Mouse (Mus musculus): ENCODE measurements around the gene Tet1.
A peak's percentile ranks its signal among the peaks of the same experiment; 100 is the strongest.

Gene Tet1

GRCm38 (mm10) chr10:62891025-62891424 lies 17.8 kb downstream of the Tet1 start:
- DNase-seq (ENCODE audit: low spot score) = no peak

- peak; percentile 33 for DNase-seq (ENCODE audit: low spot score)
These were observed 21.8 kb downstream of the Tet1 start for GRCm38 (mm10) chr10:62886799-62887591.

DNA sequence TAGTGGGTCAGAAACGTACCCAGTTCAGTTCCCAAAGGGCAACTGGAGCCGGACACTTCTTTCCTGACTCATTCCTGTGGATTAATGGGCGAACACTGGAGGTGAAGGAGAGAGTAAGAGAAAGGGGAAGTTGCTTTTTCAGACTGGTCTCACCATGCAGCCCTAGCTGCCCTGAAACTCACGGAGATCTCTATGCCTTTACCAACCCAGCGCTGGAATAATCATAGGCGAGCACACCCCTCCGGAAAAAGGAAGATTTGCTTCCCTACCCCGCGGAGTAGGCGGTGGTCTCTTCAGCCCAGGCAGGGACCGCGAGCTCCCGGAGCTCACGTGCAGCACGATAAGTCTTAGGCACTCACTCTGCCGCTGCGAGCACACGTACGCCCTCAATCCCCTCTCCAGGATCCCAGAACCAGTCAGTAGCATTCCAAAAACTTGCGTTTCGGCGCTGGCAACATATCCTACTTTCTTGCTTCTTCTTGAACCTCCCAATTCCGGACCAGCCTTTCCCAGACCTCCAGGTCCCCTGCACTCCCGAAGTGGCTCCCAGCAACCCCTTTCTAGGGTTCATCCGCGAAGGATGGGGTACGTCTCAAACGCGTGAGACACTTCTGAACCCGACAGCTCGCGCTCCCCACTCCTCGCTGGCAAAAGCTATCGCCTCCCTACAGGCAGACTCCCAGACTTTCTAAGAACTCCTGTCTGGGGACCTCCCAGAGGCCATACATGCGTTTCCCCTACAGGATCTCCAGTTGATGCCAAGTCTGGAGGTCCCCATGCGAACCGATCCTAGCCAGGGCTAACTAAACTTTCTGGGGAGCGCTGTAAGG lies 22.6 kb downstream of the Tet1 start:
- DNase-seq (ENCODE audit: low spot score) = no peak

GRCm38 (mm10) chr10:62885460-62885859 lies 23.3 kb downstream of the Tet1 start:
- DNase-seq (ENCODE audit: low spot score) = no peak

DNA sequence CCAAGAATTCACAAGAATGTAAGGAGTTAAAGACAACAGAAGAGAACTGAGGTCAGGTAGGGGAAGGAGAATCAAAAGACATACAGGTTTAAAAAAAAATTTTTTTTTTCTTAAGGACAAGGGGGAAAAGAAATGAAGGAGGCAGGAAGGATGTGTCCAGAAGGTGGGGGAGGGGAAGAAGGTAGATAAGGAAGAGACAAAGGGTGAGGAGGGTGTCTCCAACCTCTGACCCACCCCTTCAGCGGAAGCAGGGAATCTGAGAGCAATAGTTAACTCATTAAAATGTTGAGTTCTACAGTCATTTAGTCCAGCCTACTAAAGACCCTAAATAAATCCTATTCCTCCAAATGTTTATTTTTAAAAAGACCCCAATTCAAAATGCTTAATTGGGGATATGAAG lies 24.3 kb downstream of the Tet1 start:
- no peak for DNase-seq (ENCODE audit: low spot score)

- DNase-seq (ENCODE audit: low spot score) = no peak
These were observed 24.8 kb downstream of the Tet1 start for GRCm38 (mm10) chr10:62883933-62884372.

- no peak for DNase-seq (ENCODE audit: low spot score)
These were observed 27.6 kb downstream of the Tet1 start for GRCm38 (mm10) chr10:62881211-62881610.

GRCm38 (mm10) chr10:62878056-62878455 lies 30.7 kb downstream of the Tet1 start:
- no peak for DNase-seq (ENCODE audit: low spot score)

GRCm38 (mm10) chr10:62875565-62875964 lies 33.2 kb downstream of the Tet1 start:
- no peak for DNase-seq (ENCODE audit: low spot score)

DNA sequence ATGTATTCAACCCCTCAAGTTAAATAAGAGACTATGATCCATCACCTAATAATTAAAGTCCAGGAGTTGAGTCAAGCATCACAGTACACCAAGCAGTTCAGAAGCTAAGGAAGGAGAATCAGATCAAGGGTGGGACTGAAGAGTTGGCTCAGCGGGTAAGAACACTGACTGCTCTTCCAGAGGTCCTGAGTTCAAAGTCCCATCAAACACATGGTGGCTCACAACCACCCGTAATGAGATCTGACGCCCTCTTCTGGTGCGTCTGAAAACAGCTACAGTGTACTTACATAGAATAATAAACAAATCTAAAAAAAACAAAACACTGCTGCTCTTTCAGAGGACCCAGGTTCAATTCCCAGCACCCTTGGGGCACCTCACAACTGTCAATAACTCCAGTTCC lies 34.0 kb downstream of the Tet1 start:
- no peak for DNase-seq (ENCODE audit: low spot score)

DNA sequence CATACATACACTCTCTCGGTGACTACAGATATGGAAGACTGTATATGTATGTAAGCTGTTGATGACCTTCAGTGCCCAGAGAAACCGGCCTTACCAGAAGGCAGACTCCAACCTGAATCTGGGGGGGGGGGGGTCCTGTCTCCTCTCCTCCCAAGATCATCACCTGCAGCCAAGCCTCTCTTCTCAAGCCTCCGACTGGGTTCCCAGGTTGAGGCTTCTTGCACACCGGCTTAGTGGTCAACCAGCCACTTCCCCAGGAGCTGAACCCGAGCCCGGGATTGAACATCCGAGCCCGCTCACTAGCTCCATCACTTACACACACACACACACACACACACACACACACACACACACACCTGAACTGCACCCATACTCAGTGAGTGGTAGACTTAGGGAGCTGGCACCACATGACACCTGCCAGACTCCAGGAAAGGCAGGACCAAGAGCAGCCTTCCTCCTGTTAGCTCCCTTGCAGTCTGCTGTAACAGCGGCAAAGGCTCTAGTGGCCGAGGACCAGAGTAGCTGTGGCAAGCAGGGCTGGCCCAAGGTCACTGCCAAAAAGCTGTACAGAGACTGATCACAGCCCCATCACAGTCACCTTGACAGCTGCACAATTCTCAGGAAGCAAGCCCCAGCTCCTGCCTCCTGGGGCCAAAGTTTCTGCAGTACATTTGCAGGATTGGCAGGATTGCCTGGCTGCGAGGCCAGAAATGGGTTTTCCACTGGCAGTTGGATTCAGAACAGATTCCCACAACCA lies 42.6 kb downstream of the Tet1 start:
- no peak for DNase-seq (ENCODE audit: low spot score)

DNA sequence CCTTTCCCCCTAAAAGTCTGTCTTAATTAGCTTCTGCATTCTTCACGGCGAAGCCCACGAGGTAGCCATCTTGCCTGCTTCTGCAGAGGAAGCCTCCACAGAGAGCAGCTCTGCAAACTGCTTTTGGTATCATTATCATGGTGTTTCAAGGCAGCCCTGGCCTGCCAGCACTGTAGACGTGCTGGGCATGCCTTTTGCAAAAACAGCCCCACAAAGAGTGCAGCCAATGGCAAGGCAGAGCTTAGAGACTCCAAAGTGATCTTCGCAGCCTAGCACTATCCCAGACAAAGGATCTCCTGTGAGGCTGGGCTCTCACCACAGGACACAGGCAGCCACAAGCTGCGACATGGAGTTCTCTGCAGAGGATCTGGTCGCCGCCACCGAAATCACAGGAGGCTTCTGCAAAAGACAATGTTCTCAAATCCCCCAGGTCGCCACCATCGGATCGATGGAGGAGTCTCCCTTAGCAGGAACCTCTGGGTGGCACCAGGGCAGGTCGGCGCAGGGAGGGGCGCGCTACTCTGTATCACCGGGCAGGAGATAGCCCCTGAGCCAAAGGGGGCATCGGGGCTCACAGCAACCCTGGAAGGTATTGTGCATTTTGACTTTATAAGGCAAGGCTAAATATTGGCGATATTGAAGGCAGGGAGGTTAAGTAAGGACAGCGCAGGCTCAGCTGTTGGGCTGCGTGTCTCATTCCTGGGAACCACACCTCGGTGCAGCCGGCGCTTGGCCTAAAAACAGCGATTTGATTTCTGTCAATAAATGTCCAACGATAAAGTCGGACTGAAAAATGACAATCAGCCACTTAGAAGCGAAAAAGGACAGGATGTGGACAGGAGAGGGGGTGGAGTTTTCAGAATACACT lies 43.4 kb downstream of the Tet1 start:
- DNase-seq (ENCODE audit: low spot score) = peak; percentile 78

GRCm38 (mm10) chr10:62863563-62863962 lies 45.2 kb downstream of the Tet1 start:
- DNase-seq (ENCODE audit: low spot score) = no peak

- DNase-seq (ENCODE audit: low spot score) = no peak
These were observed 46.4 kb downstream of the Tet1 start for GRCm38 (mm10) chr10:62862435-62862834.

GRCm38 (mm10) chr10:62858967-62859366 lies 49.8 kb downstream of the Tet1 start:
- DNase-seq (ENCODE audit: low spot score) = no peak

DNA sequence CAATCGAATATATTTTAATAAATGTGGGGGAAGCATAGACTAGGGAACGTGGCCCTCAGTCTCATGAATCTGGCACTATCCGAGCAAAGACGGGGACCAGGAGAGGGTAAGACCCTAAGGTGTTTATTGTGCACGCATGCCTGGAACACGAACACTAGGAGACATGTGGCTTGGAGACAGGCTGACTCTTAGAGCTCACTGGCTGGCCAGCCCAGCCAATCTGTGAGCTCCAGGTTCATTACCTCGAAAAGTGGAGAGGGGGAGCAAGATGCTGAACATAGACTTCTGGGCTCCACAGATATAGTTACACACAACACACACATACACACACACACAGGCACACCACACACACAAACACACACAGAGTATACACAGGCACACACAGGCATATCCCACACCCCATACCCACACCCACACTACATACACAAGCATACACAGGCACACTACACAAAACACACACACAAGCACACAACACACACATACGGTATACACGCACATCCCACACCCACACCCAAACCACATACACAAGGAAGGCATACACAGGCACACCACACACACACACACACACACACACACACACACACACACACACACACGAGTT lies 52.0 kb downstream of the Tet1 start:
- no peak for DNase-seq (ENCODE audit: low spot score)

DNA sequence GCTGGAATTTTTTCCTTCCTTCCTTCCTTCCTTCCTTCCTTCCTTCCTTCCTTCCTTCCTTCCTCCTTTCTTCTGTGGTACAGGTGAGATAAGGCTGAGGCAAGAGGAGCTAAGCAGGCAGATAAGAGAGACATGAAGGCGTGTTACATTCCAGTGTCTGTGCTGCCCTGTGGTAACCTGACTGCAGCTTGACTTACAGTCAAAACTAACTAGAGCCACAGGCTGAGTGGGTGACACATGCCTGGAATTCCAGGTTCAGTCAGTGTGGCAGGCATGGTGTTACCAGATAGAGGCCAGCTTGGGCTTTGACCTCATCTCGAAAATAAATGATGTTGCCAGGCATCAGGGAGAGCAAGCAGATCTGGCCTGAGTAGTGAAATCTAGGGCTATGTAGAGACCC lies 53.8 kb downstream of the Tet1 start:
- no peak for DNase-seq (ENCODE audit: low spot score)

- no peak for DNase-seq (ENCODE audit: low spot score)
These were observed 54.2 kb downstream of the Tet1 start for GRCm38 (mm10) chr10:62854581-62854980.

DNA sequence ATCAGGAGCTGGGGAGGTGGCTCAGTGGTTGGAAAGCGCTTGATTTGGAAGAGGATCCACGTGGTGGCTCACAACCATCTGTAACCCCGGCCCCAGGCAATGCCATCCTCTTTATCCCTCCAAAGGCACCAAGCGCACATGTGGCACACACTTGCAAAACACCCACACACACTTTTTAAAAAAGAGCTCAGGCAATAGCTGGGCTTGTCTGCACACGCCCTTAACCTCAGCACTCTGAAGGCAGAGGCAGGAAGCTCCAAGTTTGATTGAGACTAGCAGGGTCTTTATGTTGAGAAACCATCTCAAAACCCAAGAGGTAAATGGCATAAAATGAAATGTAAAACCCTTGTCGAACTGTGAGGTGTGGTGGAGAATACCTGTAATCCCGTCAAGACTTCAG lies 57.2 kb downstream of the Tet1 start:
- no peak for DNase-seq (ENCODE audit: low spot score)

- no peak for DNase-seq (ENCODE audit: low spot score)
These were observed 57.8 kb downstream of the Tet1 start for GRCm38 (mm10) chr10:62851025-62851424.

DNA sequence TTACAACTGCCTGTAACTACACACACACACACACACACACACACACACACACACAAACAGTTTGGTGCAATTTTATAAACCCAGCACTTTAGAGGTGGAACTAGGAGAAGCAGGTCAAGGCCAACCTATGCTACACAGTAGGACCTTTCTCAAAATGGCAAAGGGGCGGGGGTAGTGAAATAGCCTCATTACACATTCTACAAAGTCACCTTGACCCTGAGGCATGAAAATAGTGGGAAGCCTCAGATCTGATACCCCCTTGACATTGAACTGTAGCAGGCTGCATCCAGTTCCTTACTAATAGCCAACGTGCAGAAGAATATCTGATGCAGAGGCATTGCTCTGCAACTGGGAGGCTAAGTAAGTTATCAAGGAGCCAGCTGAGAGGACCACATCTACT lies 60.0 kb downstream of the Tet1 start:
- no peak for DNase-seq (ENCODE audit: low spot score)
